Mouse (Mus musculus) liver, embryonic 12.5 days (tissue): ENCODE results near the gene Utp20. TPM values are rescaled to one million over a fixed set of nuclear protein-coding genes. Genes with fewer than 3 reads are reported as not detected.
"Not testable (repeated sequence)": the region's sequence is repeated elsewhere in the genome, so short reads cannot be mapped to it uniquely, and the experiment has no call there.

Experiments used
- ATAC-seq: fragments of 200-750 bp; cut with Nextera tagmentation; 2 replicates; pipeline ENCODE4 v1.8.0; 2017; ENCODE audit warnings: moderate number of reproducible peaks, mild to moderate bottlenecking, moderate library complexity
- H3K27ac ChIP-seq: fragments of 300-500 bp; sonication (generic); 2 replicates; pipeline ENCODE4 v1.5.1; 2016; ENCODE audit warnings: mild to moderate bottlenecking
- H3K27me3 ChIP-seq: fragments of 300-500 bp; sonication (generic); replicated peaks from 2 replicates; pipeline ENCODE4 v1.6.1; 2016; ENCODE audit warnings: mild to moderate bottlenecking, moderate library complexity
- H3K36me3 ChIP-seq: fragments of 300-500 bp; sonication (generic); 2 replicates; pipeline ENCODE4 v1.6.1; 2016; ENCODE audit warnings: mild to moderate bottlenecking, moderate library complexity
- H3K4me1 ChIP-seq: fragments of 300-500 bp; sonication (generic); 2 replicates; pipeline ENCODE4 v1.6.1; 2016
- H3K4me2 ChIP-seq: fragments of 300-500 bp; sonication (generic); 2 replicates; pipeline ENCODE4 v1.6.1; 2016; ENCODE audit warnings: mild to moderate bottlenecking, moderate library complexity
- H3K4me3 ChIP-seq: fragments of 300-500 bp; sonication (generic); 2 replicates; pipeline ENCODE4 v1.5.1; 2016; ENCODE audit warnings: mild to moderate bottlenecking, moderate library complexity
- H3K9ac ChIP-seq: fragments of 300-500 bp; sonication (generic); 2 replicates; pipeline ENCODE4 v1.6.1; 2016; ENCODE audit warnings: mild to moderate bottlenecking, moderate library complexity
- H3K9me3 ChIP-seq: fragments of 300-500 bp; sonication (generic); replicated peaks from 2 replicates; pipeline ENCODE4 v1.6.1; 2016; ENCODE audit warnings: mild to moderate bottlenecking, moderate library complexity
- WGBS: fragments of 180-500 bp; shearing (Covaris S2); methylation state at CpG from one replicate; pipeline ENCODE4 v1.1.7; 2016; ENCODE audit not compliant: insufficient replicate concordance; 5-methylcytosine and 5-hydroxymethylcytosine counted together
- polyA plus RNA-seq: library from polyadenylated mRNA; unstranded; fragments of >200 nt; fragmentation: Nextera tagmentation; extraction: Ambion mirVana; gene quantifications from 2 replicates; pipeline ENCODE4 v1.2.1, GENCODE M21; 2016

Gene Utp20
- polyA plus RNA-seq, 1 experiment from 2014 or later: 17.2 TPM

GRCm38 (mm10) chr10:88826947-88827306, 323 bp upstream of the Utp20 start:
- Histone ChIP-seq H3K4me3 (peak overlapping the region; percentile 81), H3K9ac (peak overlapping the region; percentile 55), H3K4me2 (peak overlapping the region; percentile 75), H3K4me1 (peaks cover 11% of the 10 kb centered on the region; the same call in 1 of the 2 replicates), H3K36me3 (peaks cover 32% of the 10 kb centered on the region)
- ATAC-seq: peak; percentile 46; the same call in 1 of the 2 replicates
- not testable (repeated sequence) for H3K9me3 ChIP-seq, H3K27ac ChIP-seq, H3K27me3 ChIP-seq
- 1% methylated on average over 6 of the region's 6 CpGs for WGBS

DNA sequence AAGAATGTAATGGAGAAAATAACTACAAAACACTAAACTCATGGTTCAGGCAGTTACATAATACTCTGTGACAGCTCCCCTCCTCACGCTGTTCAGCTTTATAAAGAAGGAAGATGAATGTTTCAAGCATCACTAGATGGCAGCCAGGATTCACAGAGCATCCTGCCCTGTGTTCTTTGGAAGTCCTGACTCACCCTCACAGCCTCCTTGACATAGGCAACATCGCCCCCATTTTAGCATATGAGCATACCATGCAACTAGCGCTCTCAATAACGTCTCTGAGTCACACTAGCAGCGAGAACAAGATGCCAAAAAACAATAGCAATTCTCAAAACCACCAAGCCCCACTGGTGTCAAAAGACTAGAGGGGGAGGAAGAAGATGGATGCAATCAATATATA, 9.3 kb downstream of the Utp20 start:
- H3K4me3 ChIP-seq: no peak overlapping the region
- H3K4me2 ChIP-seq: no peak overlapping the region
- no peaks in the 10 kb centered on the region for H3K4me1 ChIP-seq
- H3K9me3 ChIP-seq: no peaks in the 10 kb centered on the region
- H3K27ac ChIP-seq: no peak overlapping the region
- no peak for ATAC-seq
- no peak overlapping the region for H3K9ac ChIP-seq
- H3K36me3 ChIP-seq: peaks cover 91% of the 10 kb centered on the region
- H3K27me3 ChIP-seq: no peaks in the 10 kb centered on the region
- WGBS: 90% methylated on average over 5 of the region's 5 CpGs

- no peak overlapping the region for H3K27ac ChIP-seq
- no peak for ATAC-seq
- peaks cover 89% of the 10 kb centered on the region for H3K36me3 ChIP-seq
- no peaks in the 10 kb centered on the region for H3K4me1 ChIP-seq
- no peaks in the 10 kb centered on the region for H3K27me3 ChIP-seq
- H3K9me3 ChIP-seq: no peaks in the 10 kb centered on the region
- no peak overlapping the region for H3K4me2 ChIP-seq
- no peak overlapping the region for H3K9ac ChIP-seq
- no peak overlapping the region for H3K4me3 ChIP-seq
- WGBS: 71% methylated on average over 2 of the region's 2 CpGs
These were observed 11.3 kb downstream of the Utp20 start for GRCm38 (mm10) chr10:88815256-88815655.

DNA sequence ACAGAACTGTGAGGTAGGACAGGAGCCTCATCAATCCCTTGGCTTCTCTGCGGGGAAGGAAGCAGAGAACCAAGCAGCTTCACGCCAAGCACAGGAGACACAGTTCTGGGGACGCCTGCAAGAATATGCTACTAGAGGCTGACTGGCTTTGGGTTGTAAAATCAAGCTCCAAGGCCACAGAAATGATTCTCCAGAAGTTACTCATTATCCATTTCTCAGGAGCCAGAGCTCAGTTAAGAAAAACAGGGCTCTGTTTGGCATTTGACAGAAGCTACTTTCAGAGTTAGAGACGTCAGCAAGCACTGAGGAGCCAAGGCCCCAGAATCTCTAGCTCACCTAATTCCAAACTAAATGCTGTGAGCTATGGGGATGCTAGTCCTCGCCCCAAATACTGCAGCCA, 14.9 kb downstream of the Utp20 start:
- H3K4me2 ChIP-seq: no peak overlapping the region
- H3K9ac ChIP-seq: no peak overlapping the region
- H3K4me3 ChIP-seq: no peak overlapping the region
- ATAC-seq: no peak
- no peaks in the 10 kb centered on the region for H3K4me1 ChIP-seq
- peaks cover 91% of the 10 kb centered on the region for H3K36me3 ChIP-seq
- no peaks in the 10 kb centered on the region for H3K9me3 ChIP-seq
- 74% methylated on average over 5 of the region's 5 CpGs for WGBS
- H3K27ac ChIP-seq: no peak overlapping the region
- no peaks in the 10 kb centered on the region for H3K27me3 ChIP-seq

- WGBS: 64% methylated on average over 3 of the region's 3 CpGs
- no peak overlapping the region for H3K4me2 ChIP-seq
- H3K9me3 ChIP-seq: no peaks in the 10 kb centered on the region
- no peaks in the 10 kb centered on the region for H3K4me1 ChIP-seq
- peaks cover 85% of the 10 kb centered on the region for H3K36me3 ChIP-seq
- H3K9ac ChIP-seq: no peak overlapping the region
- H3K27ac ChIP-seq: no peak overlapping the region
- H3K27me3 ChIP-seq: no peaks in the 10 kb centered on the region
- H3K4me3 ChIP-seq: no peak overlapping the region
- no peak for ATAC-seq
These were observed 24.4 kb downstream of the Utp20 start for GRCm38 (mm10) chr10:88802236-88802635.

DNA sequence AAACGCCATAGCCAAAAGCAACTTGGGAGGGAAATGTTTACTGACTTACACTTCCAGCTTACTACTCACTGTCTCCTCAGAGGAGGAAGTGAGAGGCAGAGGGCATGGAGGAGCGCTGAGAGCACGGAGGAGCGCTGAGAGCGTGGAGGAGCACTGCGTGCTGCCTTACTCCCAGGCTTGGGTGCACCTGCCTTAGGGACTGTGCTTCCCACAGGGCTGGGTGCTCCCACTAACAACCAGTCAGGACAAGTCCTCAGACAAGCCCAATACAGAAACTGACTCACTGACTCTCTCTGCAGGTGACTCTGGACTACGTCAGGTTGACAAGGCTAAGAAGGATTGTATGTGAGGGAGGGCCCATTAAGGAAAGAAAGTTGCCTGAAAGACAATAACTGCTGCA, 27.2 kb downstream of the Utp20 start:
- Histone ChIP-seq H3K36me3 (peaks cover 84% of the 10 kb centered on the region), H3K4me1 (no peaks in the 10 kb centered on the region), H3K9ac (no peak overlapping the region), H3K27ac (no peak overlapping the region), H3K9me3 (no peaks in the 10 kb centered on the region), H3K4me3 (no peak overlapping the region), H3K27me3 (no peaks in the 10 kb centered on the region), H3K4me2 (no peak overlapping the region)
- no peak for ATAC-seq
- WGBS: 85% methylated on average over 7 of the region's 7 CpGs

DNA sequence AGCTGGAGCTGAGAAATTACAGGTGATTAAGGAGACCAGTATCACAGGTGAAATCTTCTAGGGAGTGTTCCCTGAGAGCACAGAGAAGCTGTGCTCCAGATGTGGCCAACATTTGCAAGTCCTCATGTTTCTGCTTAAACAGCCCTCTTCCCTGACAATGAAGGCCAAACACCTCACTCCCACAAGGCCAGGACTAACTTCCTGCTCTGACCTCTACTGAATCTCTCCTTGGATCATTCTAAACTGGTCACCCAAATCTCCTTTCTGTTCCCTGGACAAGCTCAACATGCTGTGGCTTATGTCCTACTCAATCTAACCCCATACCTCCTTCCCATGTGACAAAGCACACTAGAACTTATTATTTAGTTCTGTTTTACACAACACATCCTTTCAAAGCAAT, 29.2 kb downstream of the Utp20 start:
- ATAC-seq: no peak
- Histone ChIP-seq H3K27me3 (no peaks in the 10 kb centered on the region), H3K4me1 (no peaks in the 10 kb centered on the region), H3K27ac (no peak overlapping the region), H3K36me3 (peaks cover 87% of the 10 kb centered on the region), H3K4me3 (no peak overlapping the region), H3K4me2 (no peak overlapping the region), H3K9ac (no peak overlapping the region), H3K9me3 (no peaks in the 10 kb centered on the region)

- Histone ChIP-seq H3K27ac (no peak overlapping the region), H3K4me1 (no peaks in the 10 kb centered on the region), H3K4me2 (no peak overlapping the region), H3K9me3 (no peaks in the 10 kb centered on the region), H3K36me3 (peaks cover 89% of the 10 kb centered on the region), H3K27me3 (no peaks in the 10 kb centered on the region), H3K9ac (no peak overlapping the region), H3K4me3 (no peak overlapping the region)
- no peak for ATAC-seq
- WGBS: 77% methylated on average over 4 of the region's 4 CpGs
These were observed 29.7 kb downstream of the Utp20 start for GRCm38 (mm10) chr10:88796939-88797338.

DNA sequence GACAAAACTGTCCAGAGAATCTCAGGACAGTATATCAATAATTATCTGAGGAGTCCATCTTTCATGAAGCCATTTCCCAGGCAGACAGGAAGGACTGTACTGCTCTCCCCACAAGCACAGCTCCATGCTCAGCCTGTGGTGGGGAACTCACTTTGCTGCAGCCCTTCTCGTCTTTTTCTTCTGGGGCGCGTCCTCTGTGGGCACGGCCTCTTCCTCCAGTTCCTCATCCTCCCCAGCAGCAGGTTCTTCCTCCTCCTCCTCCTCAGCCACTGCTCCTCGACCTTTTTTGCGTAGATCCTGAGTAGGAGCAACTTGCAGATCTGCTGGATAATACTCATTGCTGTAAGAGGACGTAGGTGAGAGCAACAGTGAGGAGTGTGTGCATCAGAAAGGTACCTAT, 31.4 kb downstream of the Utp20 start:
- Histone ChIP-seq H3K27me3 (no peaks in the 10 kb centered on the region), H3K4me3 (no peak overlapping the region), H3K9ac (no peak overlapping the region), H3K4me1 (no peaks in the 10 kb centered on the region), H3K4me2 (no peak overlapping the region), H3K9me3 (no peaks in the 10 kb centered on the region), H3K27ac (no peak overlapping the region), H3K36me3 (peaks cover 92% of the 10 kb centered on the region)
- 75% methylated on average over 7 of the region's 7 CpGs for WGBS
- no peak for ATAC-seq

GRCm38 (mm10) chr10:88794606-88795005, 32.0 kb downstream of the Utp20 start:
- ATAC-seq: no peak
- H3K36me3 ChIP-seq: peaks cover 88% of the 10 kb centered on the region
- no peaks in the 10 kb centered on the region for H3K9me3 ChIP-seq
- no peak overlapping the region for H3K4me3 ChIP-seq
- H3K4me1 ChIP-seq: no peaks in the 10 kb centered on the region
- no peak overlapping the region for H3K9ac ChIP-seq
- WGBS: 81% methylated on average over 8 of the region's 8 CpGs
- H3K27ac ChIP-seq: no peak overlapping the region
- no peak overlapping the region for H3K4me2 ChIP-seq
- no peaks in the 10 kb centered on the region for H3K27me3 ChIP-seq

DNA sequence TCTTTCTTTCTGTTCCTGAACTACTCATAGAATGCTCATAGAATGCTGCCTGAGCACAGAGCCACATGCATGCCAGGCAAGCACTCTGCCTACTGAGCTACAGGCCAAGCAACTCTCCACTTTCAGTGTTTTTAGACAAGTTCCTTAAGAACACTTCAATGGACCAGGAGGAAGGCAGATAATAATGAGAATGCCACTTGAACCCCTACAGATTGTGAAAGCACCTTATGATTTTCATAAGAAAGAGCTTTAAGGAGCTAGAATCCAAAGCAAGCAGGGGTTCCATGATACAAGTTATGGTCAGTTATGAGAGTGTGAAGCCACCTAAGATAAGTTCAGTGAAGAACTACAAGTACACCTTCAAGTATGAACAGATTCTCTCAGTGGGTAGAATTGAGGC, 32.9 kb downstream of the Utp20 start:
- H3K9me3 ChIP-seq: no peaks in the 10 kb centered on the region
- H3K27me3 ChIP-seq: no peaks in the 10 kb centered on the region
- no peak overlapping the region for H3K27ac ChIP-seq
- H3K4me3 ChIP-seq: no peak overlapping the region
- H3K9ac ChIP-seq: no peak overlapping the region
- peaks cover 85% of the 10 kb centered on the region for H3K36me3 ChIP-seq
- no peak overlapping the region for H3K4me2 ChIP-seq
- ATAC-seq: no peak
- H3K4me1 ChIP-seq: no peaks in the 10 kb centered on the region

GRCm38 (mm10) chr10:88784513-88784931, 42.1 kb downstream of the Utp20 start:
- 73% methylated on average over 5 of the region's 5 CpGs for WGBS
- no peak for ATAC-seq

DNA sequence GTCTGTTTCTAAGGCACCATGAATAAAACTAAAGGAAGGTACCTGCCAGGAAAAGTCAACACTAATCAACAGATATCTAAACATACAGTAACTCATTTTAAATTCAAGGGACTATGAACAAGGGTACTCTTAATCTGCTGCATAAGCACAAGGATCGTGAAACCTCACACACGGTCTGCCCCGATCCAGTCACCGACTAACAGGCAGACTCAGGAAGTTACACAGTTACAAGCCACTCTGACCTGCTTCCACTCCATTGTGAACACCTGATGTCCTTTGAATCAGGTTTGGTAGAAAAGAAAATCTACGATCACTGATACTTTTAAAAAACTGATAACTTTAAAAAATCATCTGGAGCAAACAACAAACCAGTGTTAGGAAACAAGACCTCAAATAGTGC, 42.7 kb downstream of the Utp20 start:
- no peak overlapping the region for H3K4me3 ChIP-seq
- no peak overlapping the region for H3K4me2 ChIP-seq
- no peaks in the 10 kb centered on the region for H3K27me3 ChIP-seq
- no peaks in the 10 kb centered on the region for H3K4me1 ChIP-seq
- H3K36me3 ChIP-seq: peaks cover 81% of the 10 kb centered on the region
- H3K27ac ChIP-seq: no peak overlapping the region
- WGBS: 88% methylated on average over 5 of the region's 5 CpGs
- ATAC-seq: no peak
- H3K9me3 ChIP-seq: no peaks in the 10 kb centered on the region
- no peak overlapping the region for H3K9ac ChIP-seq

More at GRCm38 (mm10) chr10:88784513-88784931, 42.1 kb downstream of the Utp20 start:
- no peaks in the 10 kb centered on the region for H3K9me3 ChIP-seq
- H3K36me3 ChIP-seq: peaks cover 79% of the 10 kb centered on the region
- H3K9ac ChIP-seq: no peak overlapping the region
- no peak overlapping the region for H3K27ac ChIP-seq
- no peaks in the 10 kb centered on the region for H3K4me1 ChIP-seq
- no peak overlapping the region for H3K4me3 ChIP-seq
- H3K4me2 ChIP-seq: no peak overlapping the region
- H3K27me3 ChIP-seq: no peaks in the 10 kb centered on the region
